Comparison of ENCODE assay signal across 8 mouse cellular contexts in genomic region chr11:98767713-98768112, GRCm38 (mm10). TPM values are rescaled to one million over a fixed set of nuclear protein-coding genes. Genes with fewer than 3 reads are reported as not detected.
DNase-seq lines count a peak whose midpoint lies in the region; ATAC-seq lines count a peak whose summit lies in the region.

No protein-coding gene starts in this region.

- H3K4me2 ChIP-seq in kidney, embryonic 14.5 days (replicated peaks; ENCODE audit: low read depth, low read length), result peak overlapping the region; percentile 50
- H3K4me2 ChIP-seq in embryonic facial prominence, embryonic 11.5 days (ENCODE audit: low read depth, low read length), result peak overlapping the region; percentile 36
- H3K4me2 ChIP-seq in hindbrain, embryonic 11.5 days (replicated peaks; ENCODE audit: low read depth, low read length), result peak overlapping the region; percentile 25; the same call in 1 of the 2 replicates
- peak overlapping the region; percentile 49 for H3K4me2 ChIP-seq in midbrain, embryonic 11.5 days

- H3K27ac ChIP-seq in kidney, embryonic 14.5 days (ENCODE audit: low read depth, low read length), result peak overlapping the region; percentile 81
- 0 out of 2 replicates have a peak overlapping the region, but pooled peaks have one; percentile 35 for H3K27ac ChIP-seq in embryonic facial prominence, embryonic 11.5 days (replicated peaks; ENCODE audit: low read depth, low read length)
- H3K27ac ChIP-seq in hindbrain, embryonic 11.5 days (ENCODE audit: low read depth, low read length), result peak overlapping the region; percentile 67; the same call in 1 of the 2 replicates
- peak overlapping the region; percentile 83 for H3K27ac ChIP-seq in midbrain, embryonic 11.5 days (ENCODE audit: low read depth, low read length)

- H3K9ac ChIP-seq in kidney, embryonic 14.5 days (ENCODE audit: low read depth, low read length), result peak overlapping the region; percentile 32; the same call in 1 of the 2 replicates
- H3K9ac ChIP-seq in embryonic facial prominence, embryonic 11.5 days (replicated peaks; ENCODE audit: low read length), result no peak overlapping the region; the same call in 1 of the 2 replicates
- H3K9ac ChIP-seq in hindbrain, embryonic 11.5 days (ENCODE audit: low read depth, low read length), result no peak overlapping the region
- H3K9ac ChIP-seq in midbrain, embryonic 11.5 days (ENCODE audit: low read length), result peak overlapping the region; percentile 54; the same call in 1 of the 2 replicates

- DNase-seq in kidney, postnatal 36 days, result no peak
- no peak for DNase-seq in embryonic facial prominence, embryonic 11.5 days (ENCODE audit: low spot score)
- DNase-seq in hindbrain, embryonic 11.5 days (ENCODE audit: low spot score), result no peak
- no peak for DNase-seq in midbrain, embryonic 11.5 days (ENCODE audit: low spot score, missing footprints)
- DNase-seq in thymus, postnatal 36 days, result no peak
- DNase-seq in B cell, adult 2 months, result no peak
- no peak for DNase-seq in right cerebral cortex, postnatal 14 days

- no peaks in the 10 kb centered on the region for H3K27me3 ChIP-seq in kidney, embryonic 14.5 days (ENCODE audit: control insufficient read depth, insufficient read depth, low read length)
- no peaks in the 10 kb centered on the region for H3K27me3 ChIP-seq in embryonic facial prominence, embryonic 11.5 days (ENCODE audit: control insufficient read depth, insufficient read depth, low read length)
- no peaks in the 10 kb centered on the region for H3K27me3 ChIP-seq in hindbrain, embryonic 11.5 days (ENCODE audit: control insufficient read depth, insufficient read depth, low read length)
- no peaks in the 10 kb centered on the region for H3K27me3 ChIP-seq in midbrain, embryonic 11.5 days (ENCODE audit: control insufficient read depth, insufficient read depth, low read length)

- H3K4me1 ChIP-seq in kidney, embryonic 14.5 days (ENCODE audit: control insufficient read depth, insufficient read depth, low read length), result peaks cover 47% of the 10 kb centered on the region
- peaks cover 15% of the 10 kb centered on the region; the same call in 1 of the 2 replicates for H3K4me1 ChIP-seq in embryonic facial prominence, embryonic 11.5 days (ENCODE audit: control insufficient read depth, insufficient read depth, low read length)
- peaks cover 8% of the 10 kb centered on the region for H3K4me1 ChIP-seq in hindbrain, embryonic 11.5 days (replicated peaks; ENCODE audit: control insufficient read depth, insufficient read depth, low read length)
- H3K4me1 ChIP-seq in midbrain, embryonic 11.5 days (ENCODE audit: control insufficient read depth, insufficient read depth, low read length), result peaks cover 28% of the 10 kb centered on the region

- H3K4me3 ChIP-seq in kidney, embryonic 14.5 days (ENCODE audit: low read length), result peak overlapping the region; percentile 27; the same call in 1 of the 2 replicates
- no peak overlapping the region for H3K4me3 ChIP-seq in embryonic facial prominence, embryonic 11.5 days (ENCODE audit: low read depth, low read length)
- no peak overlapping the region for H3K4me3 ChIP-seq in hindbrain, embryonic 11.5 days (ENCODE audit: low read depth, low read length)
- H3K4me3 ChIP-seq in midbrain, embryonic 11.5 days (ENCODE audit: low read depth, low read length), result peak overlapping the region; percentile 26; the same call in 1 of the 2 replicates

- WGBS in kidney, embryonic 14.5 days, result 7% methylated on average over 4 of the region's 4 CpGs
- WGBS in embryonic facial prominence, embryonic 11.5 days, result 26% methylated on average over 4 of the region's 4 CpGs
- WGBS in hindbrain, embryonic 11.5 days, result 18% methylated on average over 4 of the region's 4 CpGs
- 19% methylated on average over 4 of the region's 4 CpGs for WGBS in midbrain, embryonic 11.5 days

- ATAC-seq in kidney, embryonic 14.5 days (ENCODE audit: low FRiP score, low TSS enrichment), result no peak
- ATAC-seq in embryonic facial prominence, embryonic 11.5 days (replicated peaks; ENCODE audit: insufficient number of reproducible peaks, low FRiP score, low TSS enrichment, low read depth), result no peak
- peak; percentile 33; the same call in 1 of the 2 replicates for ATAC-seq in hindbrain, embryonic 11.5 days (ENCODE audit: low FRiP score)
- 0 out of 2 replicates have a peak, but pooled peaks have one; percentile 9 for ATAC-seq in midbrain, embryonic 11.5 days (ENCODE audit: low FRiP score)

- H3K9me3 ChIP-seq in kidney, embryonic 14.5 days (ENCODE audit: control insufficient read depth, low read length), result no peaks in the 10 kb centered on the region
- no peaks in the 10 kb centered on the region for H3K9me3 ChIP-seq in embryonic facial prominence, embryonic 11.5 days (replicated peaks; ENCODE audit: control insufficient read depth, low read length)
- no peaks in the 10 kb centered on the region for H3K9me3 ChIP-seq in hindbrain, embryonic 11.5 days (ENCODE audit: control insufficient read depth, low read length)
- H3K9me3 ChIP-seq in midbrain, embryonic 11.5 days (ENCODE audit: control insufficient read depth, low read length), result no peaks in the 10 kb centered on the region

- peaks cover 35% of the 10 kb centered on the region for H3K36me3 ChIP-seq in kidney, embryonic 14.5 days (ENCODE audit: control insufficient read depth, insufficient read depth, low read length)
- H3K36me3 ChIP-seq in embryonic facial prominence, embryonic 11.5 days (replicated peaks; ENCODE audit: control insufficient read depth, insufficient read depth, low read depth, low read length), result peaks cover 3% of the 10 kb centered on the region; the same call in 1 of the 2 replicates
- no peaks in the 10 kb centered on the region; the same call in 1 of the 2 replicates for H3K36me3 ChIP-seq in hindbrain, embryonic 11.5 days (ENCODE audit: control insufficient read depth, insufficient read depth, low read length)
- H3K36me3 ChIP-seq in midbrain, embryonic 11.5 days (ENCODE audit: control insufficient read depth, insufficient read depth, low read length), result peaks cover 4% of the 10 kb centered on the region

RNA-seq across cellular contexts. Expression of gene Nr1d1, which starts 7.4 kb away (rescaled TPM):
- polyA plus RNA-seq in kidney, embryonic 14.5 days (2014; fragmentation: Nextera tagmentation; extraction: Ambion mirVana), result 1.6 and 2.6 TPM in 2 replicates
- 0.69 and 1.2 TPM in 2 replicates for polyA plus RNA-seq in embryonic facial prominence, embryonic 11.5 days (2014; fragmentation: Nextera tagmentation; extraction: Ambion mirVana)
- polyA plus RNA-seq in hindbrain, embryonic 11.5 days (2014; fragmentation: Nextera tagmentation; extraction: Ambion mirVana), result 0.92 and 1.4 TPM in 2 replicates
- 0.93 and 1.2 TPM in 2 replicates for polyA plus RNA-seq in midbrain, embryonic 11.5 days (2014; fragmentation: Nextera tagmentation; extraction: Ambion mirVana)

RNA-seq across cellular contexts. Expression of gene Thra, which starts 27.3 kb away (rescaled TPM):
- 28.0 and 31.8 TPM in 2 replicates for polyA plus RNA-seq in kidney, embryonic 14.5 days (2014; fragmentation: Nextera tagmentation; extraction: Ambion mirVana)
- polyA plus RNA-seq in embryonic facial prominence, embryonic 11.5 days (2014; fragmentation: Nextera tagmentation; extraction: Ambion mirVana), result 19.7 and 20.3 TPM in 2 replicates
- polyA plus RNA-seq in hindbrain, embryonic 11.5 days (2014; fragmentation: Nextera tagmentation; extraction: Ambion mirVana), result 34.7 and 41.4 TPM in 2 replicates
- 21.9 and 23.7 TPM in 2 replicates for polyA plus RNA-seq in midbrain, embryonic 11.5 days (2014; fragmentation: Nextera tagmentation; extraction: Ambion mirVana)

RNA-seq across cellular contexts. Expression of gene Msl1, which starts 27.6 kb away (rescaled TPM):
- polyA plus RNA-seq in kidney, embryonic 14.5 days (2014; fragmentation: Nextera tagmentation; extraction: Ambion mirVana), result 21.6 and 33.7 TPM in 2 replicates
- polyA plus RNA-seq in embryonic facial prominence, embryonic 11.5 days (2014; fragmentation: Nextera tagmentation; extraction: Ambion mirVana), result 20.2 and 22.0 TPM in 2 replicates
- polyA plus RNA-seq in hindbrain, embryonic 11.5 days (2014; fragmentation: Nextera tagmentation; extraction: Ambion mirVana), result 25.0 and 28.0 TPM in 2 replicates
- polyA plus RNA-seq in midbrain, embryonic 11.5 days (2014; fragmentation: Nextera tagmentation; extraction: Ambion mirVana), result 24.0 and 25.1 TPM in 2 replicates

RNA-seq across cellular contexts. Expression of gene Casc3, which starts 37.0 kb away (rescaled TPM):
- 28.1 and 43.1 TPM in 2 replicates for polyA plus RNA-seq in kidney, embryonic 14.5 days (2014; fragmentation: Nextera tagmentation; extraction: Ambion mirVana)
- 41.9 and 44.3 TPM in 2 replicates for polyA plus RNA-seq in embryonic facial prominence, embryonic 11.5 days (2014; fragmentation: Nextera tagmentation; extraction: Ambion mirVana)
- 44.6 and 49.6 TPM in 2 replicates for polyA plus RNA-seq in hindbrain, embryonic 11.5 days (2014; fragmentation: Nextera tagmentation; extraction: Ambion mirVana)
- polyA plus RNA-seq in midbrain, embryonic 11.5 days (2014; fragmentation: Nextera tagmentation; extraction: Ambion mirVana), result 51.9 and 53.1 TPM in 2 replicates

RNA-seq across cellular contexts. Expression of gene Med24, which starts 38.5 kb away (rescaled TPM):
- 39.5 and 59.1 TPM in 2 replicates for polyA plus RNA-seq in kidney, embryonic 14.5 days (2014; fragmentation: Nextera tagmentation; extraction: Ambion mirVana)
- polyA plus RNA-seq in embryonic facial prominence, embryonic 11.5 days (2014; fragmentation: Nextera tagmentation; extraction: Ambion mirVana), result 54.8 and 55.1 TPM in 2 replicates
- 47.3 and 60.8 TPM in 2 replicates for polyA plus RNA-seq in hindbrain, embryonic 11.5 days (2014; fragmentation: Nextera tagmentation; extraction: Ambion mirVana)
- 66.1 and 67.1 TPM in 2 replicates for polyA plus RNA-seq in midbrain, embryonic 11.5 days (2014; fragmentation: Nextera tagmentation; extraction: Ambion mirVana)

Comparison
In these comparisons a context has a peak if more than half of its experiments do, and no peak if none do; other contexts are left out.
1. ATAC-seq: peak in hindbrain, embryonic 11.5 days (single experiment) and midbrain, embryonic 11.5 days (single experiment); none in kidney, embryonic 14.5 days (single experiment) and embryonic facial prominence, embryonic 11.5 days (single experiment).
2. H3K4me3 ChIP-seq: peak in kidney, embryonic 14.5 days (single experiment) and midbrain, embryonic 11.5 days (single experiment); none in embryonic facial prominence, embryonic 11.5 days (single experiment) and hindbrain, embryonic 11.5 days (single experiment).
3. H3K9ac ChIP-seq: peak in kidney, embryonic 14.5 days (single experiment) and midbrain, embryonic 11.5 days (single experiment); none in embryonic facial prominence, embryonic 11.5 days (single experiment) and hindbrain, embryonic 11.5 days (single experiment).
4. Peak in every context shown above with its lines, with median percentiles within 50 percentile points of each other: H3K27ac ChIP-seq and H3K4me2 ChIP-seq.